Mouse (Mus musculus) retina, embryonic 14.5 days (tissue): ENCODE results near the gene Nebl.

Source experiments
- DNase-seq: peaks from one replicate; pipeline ENCODE4 v3.0.0-alpha.2; 2015; ENCODE audit warnings: low spot score

Nebl gene

GRCm38 (mm10) chr2:17514765-17515164 lies 216.5 kb downstream of the Nebl start:
- no peak for DNase-seq

DNA sequence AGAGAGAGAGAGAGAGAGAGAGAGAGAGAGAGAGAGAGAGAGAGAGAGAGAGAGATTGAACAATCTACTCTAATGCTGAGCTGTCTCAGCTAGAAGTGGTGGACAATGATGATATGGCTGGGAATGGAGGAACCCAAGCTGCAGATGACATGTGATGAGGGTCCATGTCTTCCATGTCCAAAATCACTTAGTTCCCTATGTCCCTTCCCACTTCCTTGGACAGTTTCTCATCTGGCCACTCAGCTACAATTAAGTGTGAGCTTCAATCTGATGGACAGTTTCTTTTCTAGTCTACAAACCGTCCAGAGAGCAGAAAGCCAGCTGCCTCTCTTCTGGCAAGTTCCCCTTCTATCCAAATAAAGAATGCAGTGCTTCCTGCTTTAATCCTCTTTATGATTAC lies 221.3 kb downstream of the Nebl start:
- DNase-seq = no peak

GRCm38 (mm10) chr2:17507362-17507761 lies 223.9 kb downstream of the Nebl start:
- no peak for DNase-seq

DNA sequence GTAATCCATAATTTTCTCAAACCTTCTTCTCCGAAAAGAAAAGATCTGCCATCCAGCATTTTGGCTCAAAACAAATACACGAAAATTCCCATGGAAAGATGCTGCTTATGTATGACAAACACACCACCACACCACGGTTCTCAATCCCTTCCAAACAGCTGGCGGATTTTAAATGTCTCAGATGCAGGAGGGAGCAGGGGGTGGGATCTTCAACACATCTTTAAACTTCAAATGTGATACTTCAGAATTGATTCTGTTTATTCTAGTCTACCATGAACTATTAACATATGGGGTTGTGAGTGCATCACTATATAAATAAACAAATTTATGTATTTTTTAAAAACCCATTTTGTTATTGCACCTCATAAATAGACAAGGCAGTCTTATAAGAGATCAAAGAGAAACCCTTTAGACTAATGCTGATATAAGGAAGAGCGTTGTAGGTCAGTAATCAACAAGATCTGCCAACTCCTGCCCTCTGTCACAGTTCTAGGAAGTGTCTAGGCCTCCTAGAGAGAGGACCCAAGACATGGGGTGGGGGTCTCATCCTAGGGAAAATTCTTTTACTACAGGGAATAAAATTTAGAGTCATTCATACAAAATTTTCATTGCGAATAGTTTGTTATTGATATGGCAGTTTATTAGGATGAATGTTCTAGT lies 227.0 kb downstream of the Nebl start:
- no peak for DNase-seq

DNA sequence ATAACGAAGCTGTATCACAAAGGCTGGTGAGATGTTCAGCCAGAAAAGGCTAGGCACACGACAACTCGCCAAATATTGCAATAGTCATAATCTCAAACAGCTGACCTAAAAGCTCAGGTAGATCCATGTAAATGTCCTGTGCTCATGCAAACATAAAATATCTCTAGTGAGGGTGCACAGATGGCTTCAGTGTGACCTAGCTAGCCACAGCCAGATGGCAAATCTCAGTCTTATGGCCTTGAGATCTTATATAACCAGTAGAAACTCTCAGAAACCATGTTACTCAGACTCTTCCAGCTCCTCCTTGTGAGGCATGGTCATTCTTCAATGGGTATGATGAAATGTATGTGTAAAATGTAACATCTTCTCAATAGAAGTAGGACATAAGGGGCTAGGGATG lies 230.2 kb downstream of the Nebl start:
- no peak for DNase-seq

DNA sequence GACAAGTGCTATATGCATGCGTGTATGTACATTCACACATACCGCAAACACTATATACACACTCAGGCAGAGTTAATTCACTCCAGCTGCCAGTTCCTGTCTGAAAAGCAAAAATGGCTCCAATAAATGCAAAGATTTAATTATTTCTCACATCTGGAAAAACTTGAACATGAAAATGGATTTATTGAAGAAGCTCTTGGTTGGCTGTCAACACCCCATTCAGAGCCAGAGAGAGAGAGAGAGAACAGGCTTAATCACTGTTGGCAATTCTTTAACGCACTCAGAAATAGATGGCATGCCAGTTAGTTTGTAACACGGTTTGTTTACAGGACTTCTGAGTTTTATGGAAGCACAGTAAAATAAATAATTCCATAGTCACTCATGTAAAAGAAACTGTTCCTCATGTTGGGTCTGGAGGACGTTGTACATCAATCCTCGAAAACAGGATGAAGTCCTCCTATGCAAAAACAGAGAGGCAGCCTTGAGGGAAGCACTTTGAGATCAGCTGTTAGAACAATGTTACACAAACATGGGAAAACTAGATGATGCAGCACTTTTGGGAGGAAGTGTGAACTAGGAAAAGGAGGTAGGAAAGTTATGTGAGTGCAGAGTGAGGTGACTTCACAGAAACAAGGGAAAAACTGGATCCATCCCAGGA lies 265.6 kb downstream of the Nebl start:
- DNase-seq = no peak

- no peak for DNase-seq
Measured at GRCm38 (mm10) chr2:17460434-17460833, 270.8 kb downstream of the Nebl start.

GRCm38 (mm10) chr2:17453676-17454075 lies 277.6 kb downstream of the Nebl start:
- no peak for DNase-seq

DNA sequence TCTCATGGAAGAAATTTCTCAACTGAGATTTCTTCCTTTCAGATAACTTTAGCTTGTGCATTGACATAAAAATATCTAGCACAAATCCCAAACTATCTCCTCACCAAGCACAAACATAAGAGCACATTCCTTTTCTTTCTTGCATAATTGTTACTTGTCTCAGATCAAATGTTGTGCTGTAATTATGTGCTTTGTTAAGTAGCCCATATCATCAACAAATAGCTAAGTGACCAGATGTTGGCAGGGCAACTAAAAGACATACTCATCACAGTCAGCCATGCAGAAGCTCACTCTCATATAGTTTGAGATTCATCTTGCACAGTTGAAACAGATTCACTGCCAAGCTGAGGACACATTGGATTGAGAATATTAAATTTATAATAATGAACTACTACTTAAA lies 282.9 kb downstream of the Nebl start:
- no peak for DNase-seq

GRCm38 (mm10) chr2:17443581-17443980 lies 287.7 kb downstream of the Nebl start:
- no peak for DNase-seq

- no peak for DNase-seq
Measured at GRCm38 (mm10) chr2:17438317-17438716, 292.9 kb downstream of the Nebl start.

- peak; percentile 50 for DNase-seq
Measured at GRCm38 (mm10) chr2:17436739-17437440, 294.4 kb downstream of the Nebl start.

GRCm38 (mm10) chr2:17435217-17435616 lies 296.0 kb downstream of the Nebl start:
- peak; percentile 35 for DNase-seq

- DNase-seq = no peak
Measured at GRCm38 (mm10) chr2:17429028-17429427, 302.2 kb downstream of the Nebl start.

DNA sequence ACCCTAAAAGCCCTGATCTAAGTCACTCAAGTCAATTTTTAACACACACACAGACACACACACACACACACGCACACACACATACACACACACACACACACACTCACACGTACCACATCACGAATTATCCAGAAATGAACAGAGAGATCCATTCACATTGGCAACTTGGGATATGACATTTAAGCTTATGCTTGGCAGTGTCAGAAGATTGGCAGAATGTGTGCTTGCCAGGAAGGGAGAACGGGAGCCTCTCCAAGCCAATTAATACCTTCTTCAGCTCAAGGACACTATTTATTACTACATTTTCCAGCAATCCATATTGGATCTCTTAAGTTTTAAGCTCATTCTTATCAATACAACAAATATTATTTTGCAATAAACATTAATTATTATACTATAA lies 303.1 kb downstream of the Nebl start:
- DNase-seq = no peak

- DNase-seq = peak; percentile 81
Measured at GRCm38 (mm10) chr2:17422967-17423366, 308.3 kb downstream of the Nebl start.

GRCm38 (mm10) chr2:17415347-17415746 lies 315.9 kb downstream of the Nebl start:
- peak; percentile 72 for DNase-seq

- DNase-seq = no peak
Measured at GRCm38 (mm10) chr2:17414324-17414723, 316.9 kb downstream of the Nebl start.

- DNase-seq = peak; percentile 35
Measured at GRCm38 (mm10) chr2:17413496-17414268, 317.6 kb downstream of the Nebl start.

DNA sequence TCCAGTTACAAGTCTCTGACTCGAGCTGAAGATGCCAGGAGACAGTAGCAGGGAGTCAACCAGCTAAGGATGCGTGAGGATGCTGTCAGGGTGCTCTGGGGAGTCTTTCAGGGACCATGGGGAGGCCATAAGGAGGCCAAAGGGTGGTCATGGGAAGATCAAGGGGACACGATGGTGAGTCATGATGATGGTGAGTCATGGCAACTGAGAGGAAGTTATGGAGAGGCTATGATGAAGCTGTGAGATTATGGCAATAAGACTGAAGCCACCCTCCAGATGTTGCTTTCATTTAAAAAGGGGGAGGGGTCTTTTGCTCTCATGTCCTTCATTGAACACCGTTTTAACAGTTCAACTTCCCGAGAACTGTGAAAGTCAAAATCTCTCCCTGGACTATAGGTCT lies 322.0 kb downstream of the Nebl start:
- no peak for DNase-seq

- no peak for DNase-seq
Measured at GRCm38 (mm10) chr2:17405899-17406531, 325.2 kb downstream of the Nebl start.

DNA sequence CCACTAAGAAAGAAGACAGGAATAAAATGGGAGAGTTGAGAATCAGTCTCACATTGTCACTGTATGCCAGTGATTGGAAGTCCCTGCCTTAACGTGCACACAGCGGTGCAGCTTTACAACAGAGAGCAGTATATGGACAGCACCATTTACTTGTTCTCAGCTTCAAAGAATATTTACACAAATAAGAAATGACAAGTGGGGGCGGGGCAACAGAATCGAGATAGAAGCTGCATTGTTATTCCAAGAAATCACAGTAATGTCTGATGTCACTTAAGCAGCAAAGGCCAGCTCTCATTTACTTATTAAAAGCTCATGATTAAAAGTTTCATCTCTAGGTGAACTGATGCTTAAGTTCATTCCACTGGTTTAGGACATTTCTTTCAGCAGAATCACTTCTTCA lies 328.8 kb downstream of the Nebl start:
- peak; percentile 89 for DNase-seq
